Mouse (Mus musculus): ENCODE measurements around the gene Rasal3.

DNA sequence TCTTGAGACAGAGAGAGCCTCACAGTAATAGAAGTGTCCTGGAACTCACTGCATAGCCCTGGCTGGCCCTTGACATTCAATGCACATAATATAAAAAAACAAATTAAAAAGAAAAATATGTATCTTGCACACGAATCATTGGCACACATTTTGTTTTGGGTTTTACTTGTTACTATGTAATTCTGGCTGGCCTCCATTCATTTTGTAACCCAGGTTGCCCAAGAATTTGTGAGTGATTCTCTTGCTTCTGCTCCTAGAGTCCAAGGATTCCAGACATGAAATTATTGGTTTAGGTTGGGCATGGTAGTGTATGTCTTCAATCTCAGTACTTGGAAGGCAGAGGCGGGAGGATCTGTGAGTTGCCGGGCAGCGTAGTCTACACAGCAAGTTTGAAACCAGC is 33.7 kb upstream of the Rasal3 start:
- TF ChIP-seq POLR2A (IDR thresholded peaks at IDR 0.05; ENCODE audit: control insufficient read depth, low read depth, low read length), result no peak
- no peak for TF ChIP-seq CTCF (IDR thresholded peaks at IDR 0.05; ENCODE audit: control insufficient read depth, insufficient read depth, insufficient replicate concordance, low read depth, low read length)
